ENCODE assay signal across 8 mouse cellular contexts in genomic region chr16:18036425-18036955, GRCm38 (mm10). TPM values are rescaled to one million over a fixed set of nuclear protein-coding genes. Genes with fewer than 3 reads are reported as not detected.
A peak's percentile ranks its signal among the peaks of the same experiment; 100 is the strongest.
DNase-seq lines count a peak whose midpoint lies in the region; ATAC-seq and TF ChIP-seq lines count a peak whose summit lies in the region.

No protein-coding gene starts in this region.

- no peak overlapping the region for H3K27ac ChIP-seq in limb, embryonic 14.5 days (replicated peaks; ENCODE audit: low read depth, low read length)

- no peaks in the 10 kb centered on the region for H3K4me1 ChIP-seq in limb, embryonic 14.5 days (ENCODE audit: control insufficient read depth, insufficient read depth, low read length)

- no peak overlapping the region for H3K4me3 ChIP-seq in limb, embryonic 14.5 days (replicated peaks; ENCODE audit: low read length)

- H3K27me3 ChIP-seq in limb, embryonic 14.5 days (ENCODE audit: control insufficient read depth, insufficient read depth, low read length) = no peaks in the 10 kb centered on the region

- H3K36me3 ChIP-seq in limb, embryonic 14.5 days (ENCODE audit: control insufficient read depth, insufficient read depth, low read length) = no peaks in the 10 kb centered on the region

- no peak overlapping the region for H3K4me2 ChIP-seq in limb, embryonic 14.5 days (replicated peaks; ENCODE audit: low read depth, low read length, severe bottlenecking)

- TF ChIP-seq POLR2A in limb, embryonic 14.5 days (IDR thresholded peaks at IDR 0.05; ENCODE audit: borderline replicate concordance, extremely low read depth, insufficient read depth, insufficient read length) = no peak

- ATAC-seq in limb, embryonic 14.5 days (ENCODE audit: low FRiP score, low read depth) = 0 out of 2 replicates have a peak, but pooled peaks have one; percentile 15

- 17% methylated on average over 16 of the region's 16 CpGs for WGBS in limb, embryonic 14.5 days

- no peaks in the 10 kb centered on the region for H3K9me3 ChIP-seq in limb, embryonic 14.5 days (ENCODE audit: control insufficient read depth, low read length)

- intact Hi-C loops in left cerebral cortex, postnatal 14 days (cut with DNase I) = loop anchor here (5.0 kb wide), 1 partner anchor 109 kb away; the partner anchor contains the start of gene Slc25a1

- peak; percentile 61 to 66 for DNase-seq in left cerebral cortex, postnatal 14 days (ENCODE audit: low spot score in 2 of 2)
- no peak for DNase-seq in left cerebral cortex, adult 11 months (ENCODE audit: low spot score)
- peak; percentile 82 for DNase-seq in NIH3T3 (ENCODE audit: low read depth)
- DNase-seq in embryo, embryonic 9.5 days (ENCODE audit: extremely low spot score) = peak; percentile 57
- DNase-seq in heart, postnatal 4 days = peak; percentile 57
- peak; percentile 50 for DNase-seq in limb, embryonic 14.5 days (ENCODE audit: low spot score)
- peak; percentile 7 to 27 for DNase-seq in monocyte, adult 2 months (ENCODE audit: low read depth in 1 of 2, low spot score in 2 of 2)
- DNase-seq in thymus, postnatal 0 days (ENCODE audit: low spot score) = peak; percentile 74

- H3K9ac ChIP-seq in limb, embryonic 14.5 days (ENCODE audit: low read depth, low read length, severe bottlenecking) = no peak overlapping the region

RNA-seq across cellular contexts. Expression of gene Dgcr6, which starts 16.2 kb away (rescaled TPM):
- 100 to 1,000 TPM; 103 to 111 TPM for total RNA-seq in left cerebral cortex, postnatal 14 days (2021)
- total RNA-seq in heart, postnatal 4 days (2021) = 10 to 100 TPM; 42.4 to 48.6 TPM
- polyA plus RNA-seq in limb, embryonic 14.5 days (2012; rRNA removed) = 69.0 and 76.0 TPM in 2 replicates
- polyA plus RNA-seq in limb, embryonic 14.5 days (2014; fragmentation: Nextera tagmentation; extraction: Ambion mirVana) = 106 and 110 TPM in 2 replicates
- polyA plus RNA-seq in thymus, postnatal 0 days (2015; fragmentation: Nextera tagmentation; extraction: Ambion mirVana) = 125 and 128 TPM in 2 replicates

RNA-seq across cellular contexts. Expression of gene Prodh, which starts 53.5 kb away (rescaled TPM):
- 10 to 100 TPM; 27.1 to 33.7 TPM for total RNA-seq in left cerebral cortex, postnatal 14 days (2021)
- 1 to 10 TPM; 5.3 to 6.0 TPM for total RNA-seq in heart, postnatal 4 days (2021)
- polyA plus RNA-seq in limb, embryonic 14.5 days (2012; rRNA removed) = 19.6 and 20.6 TPM in 2 replicates
- polyA plus RNA-seq in limb, embryonic 14.5 days (2014; fragmentation: Nextera tagmentation; extraction: Ambion mirVana) = 8.9 and 10.2 TPM in 2 replicates
- polyA plus RNA-seq in thymus, postnatal 0 days (2015; fragmentation: Nextera tagmentation; extraction: Ambion mirVana) = 29.2 and 29.5 TPM in 2 replicates

RNA-seq across cellular contexts. Expression of gene Vpreb2, which starts 56.3 kb away (rescaled TPM):
- total RNA-seq in left cerebral cortex, postnatal 14 days (2021) = not detected
- total RNA-seq in heart, postnatal 4 days (2021) = not detected
- polyA plus RNA-seq in limb, embryonic 14.5 days (2012; rRNA removed) = not detected in 2 replicates
- polyA plus RNA-seq in limb, embryonic 14.5 days (2014; fragmentation: Nextera tagmentation; extraction: Ambion mirVana) = not detected in 2 replicates
- 0.73 and 1.1 TPM in 2 replicates for polyA plus RNA-seq in thymus, postnatal 0 days (2015; fragmentation: Nextera tagmentation; extraction: Ambion mirVana)

Comparison
In these comparisons a context has a peak if more than half of its experiments do, and no peak if none do; other contexts are left out.
1. RNA of gene Prodh, which starts 53.5 kb away (total RNA-seq): 27.1 to 33.7 TPM in left cerebral cortex, postnatal 14 days; 5.3 to 6.0 TPM in heart, postnatal 4 days; every median in the first group is over 4 times any median in the second.